Mouse (Mus musculus) gonadal fat pad, adult 2 months (tissue): Measurements from ENCODE around the gene Cwh43. TPM values are rescaled to one million over a fixed set of nuclear protein-coding genes. Genes with fewer than 3 reads are reported as not detected.

Source experiments
- DNase-seq: peaks from one replicate; pipeline ENCODE4 v3.0.0-alpha.2; 2012; ENCODE audit warnings: low read depth
- polyA plus RNA-seq: library from polyadenylated mRNA; depleted of rRNA; stranded (reverse); fragments of >200 nt; gene quantifications from 2 replicates; pipeline ENCODE4 v1.2.3, GENCODE M21; 2012

Cwh43 gene
- polyA plus RNA-seq, 1 experiment: 73.9 TPM

DNA sequence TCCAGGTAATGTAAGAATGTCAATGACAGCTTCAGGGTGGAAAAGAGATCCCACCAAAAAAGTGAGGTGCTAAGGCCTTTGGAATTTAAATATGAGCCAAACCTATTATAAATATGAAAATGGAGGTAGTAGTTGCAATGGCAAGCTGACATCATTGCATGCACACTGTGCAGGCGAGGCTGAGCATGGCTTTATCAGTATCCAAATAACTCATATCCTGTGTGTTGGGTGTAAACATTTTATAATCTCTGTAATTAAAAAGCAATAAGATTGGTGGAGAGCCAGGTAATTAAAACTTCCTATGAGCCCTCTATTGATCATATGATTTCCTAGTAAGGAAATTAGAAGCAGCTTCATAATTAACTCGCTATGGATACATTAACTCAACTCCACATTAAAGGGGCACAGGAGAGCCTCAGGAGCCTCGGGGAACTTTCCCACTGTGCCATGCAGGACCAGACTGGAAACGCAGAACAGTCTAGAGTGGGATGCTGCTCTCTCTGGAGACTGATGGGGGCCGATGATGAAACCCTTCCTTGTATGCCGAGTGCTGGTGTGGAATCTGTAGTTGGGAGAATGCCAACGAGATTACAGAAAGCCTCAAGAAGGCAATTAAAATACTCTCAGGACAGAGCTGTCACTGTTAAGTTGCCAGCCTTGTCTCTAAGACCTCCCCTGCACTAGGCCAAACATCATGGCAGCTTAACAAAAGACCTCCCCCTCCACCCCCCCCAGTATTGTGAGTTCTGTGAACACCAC lies 5.9 kb upstream of the Cwh43 start:
- no peak for DNase-seq

DNA sequence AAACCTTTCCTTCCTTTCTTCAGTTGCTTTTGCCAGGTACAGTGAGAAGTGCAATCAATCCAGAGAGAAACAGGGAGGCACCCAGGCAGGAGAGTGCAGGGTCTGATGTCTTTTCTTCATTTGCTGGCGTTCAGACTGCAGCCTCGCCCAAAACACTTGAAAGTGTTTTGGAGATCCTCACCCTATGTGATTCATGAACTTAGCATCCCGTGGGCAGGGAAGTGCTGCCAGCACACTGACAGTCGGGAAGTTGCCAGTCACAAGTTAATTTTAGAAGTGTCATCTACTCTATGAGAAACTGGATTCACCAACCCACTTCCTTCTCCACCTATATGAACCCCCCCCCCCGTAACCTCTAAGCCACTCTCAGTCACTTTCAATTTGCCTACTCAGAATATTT lies 4.5 kb upstream of the Cwh43 start:
- DNase-seq: no peak

DNA sequence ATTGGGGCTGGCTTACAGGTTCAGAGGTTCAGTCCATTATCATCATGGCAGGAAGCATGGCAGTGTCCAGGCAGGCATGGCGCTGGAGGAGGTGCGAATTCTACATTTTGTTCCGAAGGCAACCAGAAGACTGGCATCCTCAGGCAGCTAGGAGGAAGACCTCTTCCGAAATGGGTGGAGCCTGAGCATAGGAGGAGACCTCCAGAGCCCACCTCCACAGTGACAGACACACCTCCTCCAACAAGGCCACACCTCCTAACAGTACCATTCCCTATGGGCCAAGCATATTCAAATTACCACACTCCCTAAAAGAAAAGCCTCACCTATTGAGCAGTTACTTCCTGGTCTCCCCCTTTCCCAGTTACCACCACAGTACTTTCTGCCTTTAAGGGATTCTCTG lies 3.0 kb upstream of the Cwh43 start:
- DNase-seq: no peak

DNA sequence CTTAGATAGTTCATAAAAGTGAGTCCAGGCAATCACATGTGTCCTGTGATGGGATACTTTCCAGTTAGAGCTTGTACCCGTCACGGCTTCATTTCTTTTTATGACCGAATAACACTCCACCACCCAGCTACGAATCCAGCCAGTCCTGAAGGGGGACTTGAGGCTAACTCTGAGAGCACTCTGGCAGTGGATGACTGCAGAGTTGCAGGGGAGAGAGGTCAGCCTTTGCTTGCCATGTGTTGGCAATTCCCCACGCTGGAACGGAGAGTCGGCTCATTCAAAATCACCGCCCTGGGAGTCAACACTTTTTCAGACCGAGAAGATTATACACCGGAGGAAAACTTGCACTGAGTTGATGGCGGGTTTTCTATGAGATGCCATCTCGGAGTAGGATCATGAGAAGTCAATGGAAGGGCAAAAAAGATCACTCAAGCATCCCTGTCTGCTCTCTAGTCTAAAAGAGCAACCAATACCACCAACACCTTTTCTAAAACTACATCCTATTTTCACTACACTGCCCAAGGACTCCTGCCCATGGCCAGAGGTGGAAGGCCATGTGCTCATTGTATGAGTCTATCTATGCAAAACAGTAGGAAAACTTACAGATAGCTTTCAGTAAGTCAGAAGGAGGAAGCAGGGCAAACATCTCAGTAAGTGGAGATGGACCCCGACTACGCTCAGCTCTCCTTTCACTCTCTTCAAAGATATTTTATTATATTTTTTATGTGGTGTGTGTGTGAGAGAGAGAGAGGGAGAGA lies 2.4 kb upstream of the Cwh43 start:
- no peak for DNase-seq

DNA sequence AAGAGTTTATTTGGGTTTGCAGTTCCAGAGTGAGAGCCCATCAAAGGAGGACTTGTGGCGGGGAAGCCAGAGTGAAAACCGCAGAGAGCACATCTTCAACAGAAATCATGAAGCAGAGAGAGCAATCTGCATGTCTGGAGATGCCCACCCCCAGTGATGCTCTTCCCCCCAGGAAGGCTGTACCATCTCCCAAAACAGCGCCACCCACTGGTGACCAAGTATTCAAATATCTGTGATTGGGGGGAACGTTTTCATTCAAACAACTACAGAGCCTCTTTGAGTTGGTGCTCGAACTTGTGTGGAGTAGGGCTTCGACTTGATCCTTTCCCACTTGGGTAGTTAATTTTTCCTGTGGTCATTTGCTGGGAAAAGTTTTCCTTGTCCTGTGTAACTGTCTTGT lies 1.1 kb upstream of the Cwh43 start:
- no peak for DNase-seq

DNA sequence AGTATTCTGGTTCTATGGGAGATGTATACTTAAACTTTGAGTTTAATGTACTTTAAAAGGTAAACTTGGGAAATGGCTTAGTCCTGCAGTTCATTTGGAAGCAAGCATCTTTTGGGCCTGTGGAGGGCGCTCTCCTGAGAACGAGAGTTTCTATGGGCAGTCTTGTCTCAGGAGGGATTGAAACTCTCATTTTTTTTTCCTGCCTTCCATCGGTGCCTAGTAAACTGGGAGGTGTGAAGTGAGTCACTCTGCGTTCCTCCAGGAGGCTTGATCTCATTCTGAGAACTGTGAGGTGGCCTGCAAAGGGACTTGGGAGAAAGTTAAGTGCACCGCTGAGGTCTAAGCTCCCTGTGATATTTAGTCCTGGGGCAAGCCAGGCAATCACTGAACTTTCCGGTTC lies 986 bp downstream of the Cwh43 start:
- DNase-seq: no peak

DNA sequence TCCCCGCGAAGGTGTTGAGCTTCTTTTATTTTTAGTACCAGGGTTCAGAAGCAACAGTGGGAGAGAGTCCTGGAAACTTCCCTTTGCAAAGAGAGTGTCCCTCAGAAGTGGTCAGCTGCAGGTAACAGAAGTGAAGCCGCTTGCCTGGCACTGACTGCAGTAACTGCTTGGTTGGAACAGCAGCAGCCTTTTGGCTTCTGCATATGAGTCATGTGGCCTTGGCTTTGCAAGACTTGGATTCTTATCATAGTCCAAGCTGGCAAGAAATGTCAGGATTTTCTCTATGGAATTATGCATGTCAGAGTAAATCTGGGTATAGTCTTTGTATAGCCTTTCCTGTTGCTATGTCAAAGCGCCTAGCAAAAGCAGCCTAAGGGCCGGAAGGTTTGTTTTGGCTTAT lies 4.1 kb downstream of the Cwh43 start:
- no peak for DNase-seq

DNA sequence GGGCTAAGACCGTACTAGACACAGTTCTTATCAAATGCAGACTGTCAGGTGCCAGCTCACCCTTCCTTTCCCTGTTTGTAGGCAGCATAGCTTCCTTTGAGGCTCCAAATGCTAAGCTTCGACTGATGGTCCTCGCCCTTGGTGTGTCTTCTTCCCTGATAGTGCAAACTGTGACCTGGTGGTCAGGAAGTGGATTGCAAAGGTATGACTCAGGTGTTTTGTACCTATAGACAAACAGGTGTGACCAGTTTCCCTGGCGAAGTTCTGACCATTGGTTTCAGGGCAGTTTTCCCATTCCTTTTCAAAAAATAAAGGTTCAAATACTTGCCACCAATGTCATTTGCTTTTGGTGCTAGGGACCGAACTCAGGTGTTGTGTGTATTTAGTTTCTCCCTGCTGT lies 5.9 kb downstream of the Cwh43 start:
- no peak for DNase-seq

DNA sequence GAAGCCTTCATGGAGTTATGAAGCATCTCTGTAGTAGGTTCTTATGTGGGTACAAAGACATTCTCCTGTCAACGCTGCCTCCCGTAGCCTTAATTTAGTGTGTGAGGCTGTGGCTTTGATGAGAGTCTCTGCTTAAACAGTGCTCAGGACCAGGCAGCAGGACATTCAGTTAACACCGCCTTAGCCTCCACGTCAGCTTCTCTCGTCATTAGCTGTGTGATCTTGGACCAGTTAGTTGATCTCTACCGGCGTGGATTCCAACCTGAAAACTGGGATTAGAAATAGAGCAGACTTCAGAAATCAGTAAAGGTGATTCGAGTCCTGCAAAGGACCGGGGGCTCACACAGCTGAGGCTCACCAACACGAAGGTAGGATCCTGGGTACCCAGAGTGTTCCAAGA lies 8.3 kb downstream of the Cwh43 start:
- DNase-seq: no peak

DNA sequence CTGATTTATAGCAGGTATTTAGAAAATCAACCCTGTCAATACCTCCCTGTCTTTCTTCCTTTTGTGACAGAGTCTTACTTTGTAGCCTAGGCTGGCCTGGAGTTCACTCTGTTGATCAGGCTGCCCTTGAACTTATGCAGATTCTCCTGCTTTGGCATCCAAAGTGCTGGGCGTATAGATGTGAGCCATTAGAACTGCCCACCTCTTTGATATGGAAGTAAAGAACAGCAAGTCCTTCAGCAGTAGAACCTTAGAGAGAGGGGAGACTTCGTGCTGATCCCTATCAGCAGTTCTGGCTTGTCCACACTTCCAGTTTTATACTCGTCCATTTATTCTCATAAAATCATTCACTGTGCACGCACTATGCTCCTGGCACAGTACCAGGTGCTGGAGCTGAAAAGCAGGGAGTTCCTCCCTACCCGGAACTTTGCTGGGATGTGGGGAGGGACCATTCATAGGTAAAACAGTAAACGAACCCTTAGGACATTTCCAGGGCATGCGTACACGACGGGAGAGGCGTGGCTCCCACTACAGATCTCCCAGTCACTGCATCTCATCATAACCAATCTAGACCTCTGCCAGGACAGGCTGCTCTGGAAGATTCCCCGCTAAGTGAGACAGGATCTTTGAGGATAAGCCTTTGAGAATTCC lies 13.3 kb downstream of the Cwh43 start:
- no peak for DNase-seq

DNA sequence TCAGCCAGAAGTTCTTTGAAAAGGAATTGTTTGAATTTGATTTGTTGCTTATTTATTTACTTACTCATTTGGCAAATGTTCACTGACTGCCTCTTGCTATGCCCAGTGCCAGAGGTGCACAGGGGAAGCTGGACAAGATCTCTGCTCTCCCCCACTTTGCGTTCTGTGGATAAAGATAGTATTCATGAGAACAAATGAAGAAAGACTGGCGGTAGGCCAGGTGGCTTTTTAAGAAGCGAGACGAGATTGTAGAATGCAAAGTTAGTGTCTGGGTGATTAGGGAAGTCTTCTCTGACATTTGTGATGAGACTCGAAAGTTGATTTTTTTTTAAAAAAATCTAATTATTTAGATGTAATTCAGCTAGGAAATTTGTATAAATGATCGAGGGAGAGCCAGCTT lies 20.9 kb downstream of the Cwh43 start:
- no peak for DNase-seq

DNA sequence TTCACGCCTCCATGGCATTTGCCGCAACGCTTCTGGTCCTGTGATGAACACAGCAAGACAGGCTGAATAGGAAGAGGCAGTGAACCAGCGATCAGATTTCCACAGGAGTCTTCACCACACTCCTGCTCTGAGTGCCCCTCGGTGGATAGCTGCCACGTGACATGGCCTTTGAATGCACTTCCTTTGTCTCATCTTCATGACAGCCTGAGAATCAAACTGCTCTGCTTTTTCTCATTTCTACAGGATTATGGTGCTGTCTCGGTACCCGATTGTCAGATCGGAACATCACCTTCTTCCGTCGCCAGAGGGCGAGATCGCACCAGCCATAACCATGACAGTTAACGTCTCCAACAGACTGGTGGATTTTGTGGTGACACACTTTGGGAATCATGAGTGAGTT lies 25.7 kb downstream of the Cwh43 start:
- no peak for DNase-seq

DNA sequence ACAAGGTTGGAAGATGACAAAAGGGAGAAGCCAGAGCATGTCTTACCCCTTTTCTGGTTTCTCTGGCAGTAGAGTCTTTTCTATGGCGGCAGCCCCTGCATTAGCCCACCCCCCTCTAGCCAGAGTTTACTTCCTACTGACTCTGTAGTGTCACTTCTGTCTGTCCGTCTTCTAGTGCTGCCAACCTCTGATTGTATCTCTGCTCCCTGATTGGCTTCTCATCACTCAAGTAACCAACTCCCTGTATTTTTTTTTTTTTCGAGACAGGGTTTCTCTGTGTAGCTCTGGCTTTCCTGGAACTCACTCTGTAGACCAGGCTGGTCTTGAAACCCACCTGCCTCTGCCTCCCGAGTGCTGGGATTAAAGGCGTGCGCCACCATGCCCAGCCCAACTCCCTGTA lies 26.9 kb downstream of the Cwh43 start:
- DNase-seq: no peak

DNA sequence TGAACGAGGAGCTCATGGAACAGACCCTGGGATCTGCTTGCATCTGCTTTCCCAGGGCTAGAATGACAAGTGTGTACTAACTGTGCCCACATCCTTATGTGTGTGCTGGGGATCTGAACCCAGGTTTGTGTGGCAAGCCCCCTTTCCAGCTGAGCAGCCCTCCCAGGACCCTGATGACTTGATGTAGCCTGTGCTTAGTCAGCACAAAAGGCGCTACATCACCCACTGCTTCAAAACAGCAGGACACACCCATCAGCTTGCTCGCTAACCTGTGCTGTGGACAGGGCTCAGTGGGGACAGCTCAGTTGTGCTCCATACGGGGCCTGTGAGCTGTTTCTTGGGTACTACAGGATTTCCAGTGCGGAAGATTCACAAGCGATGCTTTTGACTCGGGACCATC lies 28.9 kb downstream of the Cwh43 start:
- DNase-seq: no peak

DNA sequence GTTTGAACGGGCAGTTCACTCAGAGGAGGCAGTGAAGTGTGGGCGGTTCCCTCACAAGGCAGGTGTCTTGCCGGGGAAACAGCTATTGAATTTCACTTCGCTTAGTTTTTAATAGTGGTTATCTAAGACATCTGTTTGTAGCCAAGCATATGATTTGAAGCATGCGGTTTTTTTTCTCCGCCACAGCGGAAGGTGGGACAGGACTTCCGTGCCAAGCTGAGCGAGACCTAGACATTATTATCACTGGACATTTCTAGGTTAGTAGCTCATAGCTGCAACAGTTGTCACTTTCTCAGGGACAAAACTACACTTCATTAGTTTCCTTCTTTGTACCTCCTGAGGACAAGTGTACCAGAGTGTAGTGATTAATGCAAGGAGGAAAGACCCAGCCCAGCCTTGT lies 36.3 kb downstream of the Cwh43 start:
- DNase-seq: no peak

DNA sequence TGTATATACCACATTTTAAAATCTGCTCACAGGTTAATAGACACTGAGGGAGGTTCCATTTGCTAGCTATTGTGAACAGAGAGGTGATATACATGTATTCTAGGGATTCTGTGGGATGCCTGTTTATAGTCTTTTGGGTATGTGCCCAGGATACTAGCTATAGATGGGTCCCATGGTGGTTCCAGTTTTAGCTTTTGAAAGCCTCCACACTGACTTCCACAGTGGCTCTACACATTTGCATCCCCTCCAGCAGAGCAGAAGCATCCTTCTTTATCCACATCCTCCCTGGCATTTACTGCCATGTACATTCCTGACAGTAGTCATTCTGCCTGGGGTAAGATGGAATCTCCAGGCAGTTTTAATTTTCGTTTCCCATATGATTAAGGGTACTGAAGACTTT lies 44.4 kb downstream of the Cwh43 start:
- no peak for DNase-seq

DNA sequence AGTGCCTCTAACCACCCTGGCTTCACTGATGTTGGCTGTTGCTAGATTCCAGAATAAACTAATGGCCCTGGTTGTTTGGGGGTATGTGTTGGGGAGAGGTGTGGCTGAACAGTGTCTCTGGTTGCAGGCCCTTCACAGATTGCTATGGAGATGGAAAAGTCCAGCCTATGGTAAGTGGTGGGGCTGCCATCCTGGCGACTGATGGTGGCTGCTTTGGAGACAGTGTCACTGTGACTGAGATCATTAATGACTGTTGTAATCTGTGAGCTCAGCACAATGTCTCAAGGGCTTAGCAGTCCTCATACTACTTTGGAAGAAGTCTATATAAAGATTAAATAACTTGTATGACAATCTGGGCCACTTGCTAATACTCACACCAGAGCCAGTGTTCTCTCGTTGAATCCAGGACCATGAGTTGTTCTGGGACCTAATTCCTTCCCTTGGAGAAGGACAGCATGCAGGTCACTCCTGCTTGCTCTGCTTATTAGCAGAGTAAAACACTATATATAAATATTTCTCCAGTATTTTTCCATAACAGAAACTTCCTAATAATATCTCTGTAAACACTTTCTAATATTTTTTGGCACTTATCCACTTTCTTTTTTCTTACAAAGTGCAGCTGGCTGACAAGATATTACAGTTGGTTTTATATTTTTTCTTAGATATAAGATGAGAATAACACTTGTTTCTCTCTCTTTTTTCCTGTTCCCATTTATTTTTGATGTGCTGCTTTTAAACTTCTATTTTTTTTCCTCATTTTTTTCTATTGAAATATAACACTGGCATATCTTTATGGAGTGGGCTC lies 48.8 kb downstream of the Cwh43 start:
- DNase-seq: no peak

DNA sequence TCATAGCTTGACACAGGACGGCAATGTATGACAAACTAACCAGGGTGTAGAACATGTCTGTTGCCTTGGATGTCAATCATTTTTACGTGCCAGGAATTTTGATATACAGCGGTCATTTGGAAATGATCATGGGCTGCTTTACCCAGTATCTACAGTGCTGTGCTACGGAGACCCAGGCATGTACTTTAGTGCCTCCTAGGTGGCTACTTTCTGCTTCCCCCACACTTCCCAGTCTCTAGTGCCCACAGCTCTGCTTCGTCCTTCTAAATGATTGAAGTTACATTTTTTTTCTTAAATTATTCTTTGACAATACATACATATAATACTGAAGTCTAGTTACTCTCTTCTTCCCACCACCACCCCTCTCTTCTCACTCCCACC lies 49.4 kb downstream of the Cwh43 start:
- no peak for DNase-seq

DNA sequence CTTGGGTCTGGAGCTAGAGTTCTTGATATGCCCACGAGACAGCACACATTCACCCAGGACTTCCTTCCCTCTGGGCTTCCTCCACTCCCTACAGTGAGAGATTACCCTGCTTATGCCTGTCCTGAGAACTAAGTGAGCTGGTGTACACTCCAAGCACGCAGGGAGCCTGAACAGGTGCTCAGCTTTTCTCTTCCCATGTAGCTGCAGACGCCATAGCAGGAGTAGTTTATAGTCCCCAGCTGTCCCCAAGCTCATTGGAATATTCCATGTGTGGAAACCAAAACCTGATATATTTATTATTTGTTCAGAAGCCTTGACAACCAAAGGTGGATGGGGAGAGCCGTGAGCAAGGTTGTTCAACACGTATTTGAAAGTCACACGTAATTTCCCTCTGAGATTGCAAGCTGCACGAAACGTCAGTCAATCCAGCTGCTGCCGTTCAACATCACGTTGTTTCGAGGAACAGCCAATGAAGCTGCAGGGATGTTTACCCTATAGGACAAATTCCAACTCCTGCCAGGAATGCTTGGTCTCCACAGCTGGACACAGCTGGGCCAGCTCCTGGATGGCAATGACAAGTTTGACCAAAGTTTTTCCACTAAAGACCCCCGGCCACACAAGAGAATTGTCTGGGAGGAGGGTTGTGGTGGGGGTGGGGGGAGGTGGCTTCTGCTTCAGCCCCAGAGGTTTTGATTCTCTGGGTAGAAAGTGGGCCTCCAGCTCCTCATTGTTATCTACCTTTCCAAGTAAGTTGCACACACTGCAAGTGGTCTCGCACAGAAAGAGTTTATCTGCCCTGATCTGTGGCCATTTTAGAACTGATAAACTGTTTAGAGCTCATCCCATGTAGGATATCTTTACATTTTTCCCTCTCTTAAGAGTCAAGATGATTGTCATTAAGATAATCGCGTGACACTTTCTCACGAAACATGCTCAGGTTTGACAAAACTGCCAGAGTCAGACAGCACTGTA lies 62.9 kb downstream of the Cwh43 start:
- DNase-seq: no peak

DNA sequence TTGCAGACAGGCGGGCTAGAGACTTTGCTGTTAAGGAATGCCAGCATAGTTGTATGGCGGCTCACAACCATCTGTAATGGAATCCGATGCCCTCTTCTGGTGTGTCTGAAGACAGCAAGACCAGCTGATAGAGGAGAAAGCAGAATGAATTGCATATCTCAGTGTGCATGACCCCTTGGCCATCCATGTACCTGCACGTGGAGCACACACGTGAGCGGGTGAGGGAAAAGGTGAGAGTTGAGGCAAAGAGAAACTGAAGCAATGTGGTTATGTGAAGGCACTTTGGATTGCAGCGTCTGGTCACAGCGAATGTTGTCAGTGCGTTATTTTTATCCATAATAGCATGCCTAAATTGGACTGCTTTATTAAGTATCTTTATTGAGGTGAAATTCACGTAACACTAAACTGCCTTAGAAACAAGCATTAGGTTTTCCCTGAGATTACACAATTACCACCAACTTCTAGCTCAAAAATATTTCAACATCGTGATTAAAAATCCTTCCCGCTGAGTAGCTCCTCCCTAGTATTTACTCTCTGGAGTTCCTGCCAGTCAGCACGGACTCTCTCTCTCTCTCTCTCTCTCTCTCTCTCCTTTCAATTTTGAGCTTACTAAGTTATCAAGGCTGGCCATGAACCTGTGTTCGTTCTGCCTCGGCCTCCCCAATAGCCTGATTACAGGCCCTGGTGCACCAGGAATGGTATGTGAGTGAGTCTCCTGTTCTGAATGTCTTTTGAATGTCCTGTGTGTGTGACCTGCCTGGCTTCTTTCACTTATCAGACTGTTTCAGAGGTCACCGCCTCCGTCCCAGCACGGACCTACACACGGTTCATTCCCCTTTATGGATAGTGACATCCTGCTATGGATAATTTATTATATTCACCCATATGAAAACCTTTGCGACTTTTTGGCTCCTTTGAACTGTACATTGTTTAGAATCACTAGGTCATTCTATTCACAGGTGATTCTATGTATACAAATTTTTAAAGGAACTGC lies 68.8 kb downstream of the Cwh43 start:
- no peak for DNase-seq
